Mouse (Mus musculus) liver, postnatal 0 days (tissue): ENCODE results near the gene Ick.

Experiments
- CTCF ChIP-seq: sonication (generic); IDR thresholded peaks from 2 replicates; pipeline ENCODE4 v1.5.1; 2016; ENCODE audit warnings: antibody characterized with exemption, low read depth
- EP300 ChIP-seq: IDR thresholded peaks from 2 replicates; pipeline ENCODE4 v1.6.1; 2016; ENCODE audit warnings: antibody characterized with exemption, low read depth, mild to moderate bottlenecking

DNA sequence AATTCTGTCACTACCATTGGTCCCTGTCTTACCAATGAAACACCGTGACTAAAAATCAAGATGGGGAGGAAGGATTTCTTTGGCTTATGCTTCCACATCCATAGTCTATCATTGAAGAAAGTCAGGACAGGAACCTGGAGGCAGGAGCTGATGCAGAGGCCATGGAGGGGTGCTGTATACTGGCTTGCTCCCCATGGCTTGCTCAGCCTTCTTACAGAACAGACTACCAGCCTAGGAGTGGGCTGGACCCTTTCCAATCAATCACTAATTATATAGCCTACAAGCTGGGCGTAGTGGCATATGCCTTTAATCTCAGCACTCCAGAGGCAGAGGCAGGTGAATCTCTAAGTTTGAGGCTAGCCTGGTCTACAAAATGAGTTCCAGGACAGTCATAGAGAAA is 101.8 kb downstream of the Ick start:
- TF ChIP-seq CTCF (no peak), EP300 (no peak)
